Mouse (Mus musculus): ENCODE results near the gene Ddx41.

Gene Ddx41

DNA sequence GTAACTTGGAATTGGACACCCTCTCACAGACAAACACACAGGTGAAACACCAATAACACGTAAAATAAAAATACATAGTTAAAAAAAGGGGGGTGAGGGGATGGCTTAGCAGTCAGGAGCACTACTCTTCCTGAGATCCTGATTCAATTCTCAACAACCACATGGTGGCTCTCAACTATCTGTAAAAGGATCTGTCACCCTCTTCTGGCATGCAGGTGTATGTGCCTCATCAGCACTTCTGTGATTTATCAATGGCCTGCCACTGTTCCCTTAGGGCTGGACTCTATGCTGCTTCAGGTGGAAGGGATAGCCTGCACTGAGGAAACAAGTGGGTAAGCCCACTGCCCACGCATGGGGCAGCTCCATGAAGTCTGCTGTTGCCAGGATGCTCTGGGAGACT is 4.5 kb upstream of the Ddx41 start:
- no peak for DNase-seq (ENCODE audit: low read depth)

DNA sequence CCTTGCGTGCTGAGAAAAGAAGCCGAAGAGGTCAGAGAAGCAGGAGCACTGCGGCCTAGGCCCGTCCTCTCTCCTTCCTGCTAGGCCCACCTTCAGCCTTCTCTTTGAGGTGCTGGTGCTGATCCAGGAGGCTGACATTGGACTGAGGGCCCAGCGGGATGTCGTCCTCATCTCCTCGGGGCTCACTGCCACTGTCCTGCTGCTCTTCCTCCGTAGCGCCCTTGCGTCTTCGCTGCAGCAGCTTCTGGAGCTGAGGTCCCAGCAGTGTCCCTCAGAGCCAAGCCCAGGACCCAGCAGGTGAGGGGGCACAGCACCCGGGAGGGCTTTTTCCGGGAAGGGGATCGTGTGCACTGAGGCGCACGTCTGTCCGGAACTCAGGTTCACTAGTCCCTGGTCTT is 663 bp downstream of the Ddx41 start:
- DNase-seq (ENCODE audit: low read depth) = no peak

- no peak for DNase-seq (ENCODE audit: low read depth)
Observed at GRCm38 (mm10) chr13:55535191-55535590, 1.3 kb downstream of the Ddx41 start.

- DNase-seq (ENCODE audit: low read depth) = no peak
Observed at GRCm38 (mm10) chr13:55529198-55529915, 7.1 kb downstream of the Ddx41 start, which contains the start of gene Dok3. Gene Dok3 (minus strand): TSS chr13:55529296.

DNA sequence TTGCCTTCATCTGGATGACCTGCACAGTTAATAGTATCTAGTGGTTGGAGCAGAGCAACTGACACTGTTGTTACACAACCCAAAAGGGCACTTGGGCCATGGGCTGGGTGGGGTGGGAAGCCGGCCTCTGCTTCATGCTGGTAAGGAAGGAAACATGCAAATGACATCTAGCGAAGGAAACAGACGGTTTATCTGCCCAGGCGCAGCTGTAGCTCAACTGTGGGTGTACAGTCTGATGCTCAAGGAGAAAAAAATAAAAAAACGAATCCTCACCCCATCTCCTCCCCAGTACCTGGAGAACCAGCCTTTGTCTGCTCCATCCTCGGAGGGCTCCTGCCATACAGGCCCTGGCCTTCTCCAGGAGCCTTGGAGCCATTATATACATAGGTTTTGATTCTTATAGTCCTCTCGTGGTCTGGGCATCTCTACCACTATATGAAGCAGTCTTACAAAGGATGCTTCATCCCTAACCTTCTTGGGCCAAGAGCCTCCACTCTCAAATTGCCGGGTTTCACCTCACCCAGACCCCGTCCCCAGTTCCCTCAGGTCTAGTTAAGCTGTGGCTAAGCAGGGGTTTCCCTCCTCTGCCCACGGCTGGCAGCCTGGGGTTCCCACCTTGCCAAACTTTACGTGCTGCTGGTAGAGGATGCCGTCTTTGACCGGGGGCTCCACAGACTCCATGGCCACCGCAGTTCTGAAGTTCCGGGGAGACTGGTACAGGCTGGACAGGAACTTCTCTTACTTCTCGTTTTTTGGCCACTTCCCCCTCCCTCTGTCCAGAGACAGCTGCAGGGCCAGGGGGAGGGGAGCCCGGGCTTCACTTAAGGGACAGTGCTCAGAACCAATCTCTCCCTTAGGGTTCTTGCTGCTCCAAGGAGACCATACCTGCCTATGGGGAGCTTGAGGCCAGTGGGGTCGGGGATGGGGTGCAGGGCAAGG is 8.4 kb downstream of the Ddx41 start:
- DNase-seq (ENCODE audit: low read depth) = peak; percentile 41

DNA sequence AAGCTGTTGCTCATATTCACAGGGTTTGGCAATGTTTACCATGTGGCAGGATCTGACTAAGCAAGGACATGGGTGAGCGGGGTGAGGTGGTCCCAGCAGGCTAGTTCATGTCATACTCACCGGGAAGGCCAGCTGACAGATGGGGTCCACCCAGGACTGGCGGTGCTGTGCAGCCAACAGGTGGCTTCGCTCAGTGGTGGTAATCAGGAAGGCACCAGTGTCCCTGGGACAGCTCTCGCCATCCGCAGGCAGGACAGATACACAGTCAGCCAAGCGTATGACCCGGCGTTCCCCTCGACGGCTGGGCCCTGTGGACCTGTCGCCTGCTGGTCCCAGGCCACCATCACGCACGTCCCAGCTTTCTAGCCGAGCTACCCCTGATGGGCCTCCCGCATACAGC is 9.2 kb downstream of the Ddx41 start:
- no peak for DNase-seq (ENCODE audit: low read depth)

DNA sequence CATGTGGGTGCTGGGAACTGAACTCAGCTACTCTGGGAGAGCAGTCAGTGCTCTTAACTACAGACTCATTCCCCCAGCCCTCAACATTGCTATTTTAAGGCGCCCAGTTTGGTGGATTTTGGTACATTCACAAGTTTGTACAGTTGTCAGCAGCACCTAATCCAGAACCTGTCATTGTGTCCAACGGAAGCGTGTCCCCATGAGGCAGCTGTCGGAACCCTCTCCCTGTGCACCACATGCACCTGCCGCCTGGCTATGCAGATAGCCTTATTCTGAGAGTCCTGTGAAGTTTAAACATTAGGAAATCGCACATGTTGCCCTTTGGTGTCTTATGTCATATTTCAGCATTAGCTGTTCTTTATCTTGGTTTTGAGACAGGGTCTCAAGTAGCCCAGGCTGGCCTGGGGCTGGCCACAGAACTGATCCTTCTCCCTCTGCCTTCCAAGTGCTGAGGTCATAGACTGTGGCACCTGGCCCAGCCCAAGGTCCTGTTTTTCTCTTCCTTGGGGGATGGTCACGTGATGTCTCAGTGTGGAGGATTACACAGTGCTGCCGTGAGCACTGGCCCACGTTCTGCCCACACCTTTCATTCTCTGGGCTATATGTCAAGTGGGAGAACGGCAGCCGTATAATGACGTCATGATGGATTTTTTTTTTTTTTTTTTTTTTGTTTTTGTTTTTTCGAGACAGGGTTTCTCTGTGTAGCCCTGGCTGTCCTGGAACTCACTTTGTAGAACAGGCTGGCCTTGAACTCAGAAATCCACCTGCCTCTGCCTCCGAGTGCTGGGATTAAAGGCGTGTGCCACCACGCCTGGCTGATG is 10.5 kb downstream of the Ddx41 start:
- DNase-seq (ENCODE audit: low read depth) = no peak

DNA sequence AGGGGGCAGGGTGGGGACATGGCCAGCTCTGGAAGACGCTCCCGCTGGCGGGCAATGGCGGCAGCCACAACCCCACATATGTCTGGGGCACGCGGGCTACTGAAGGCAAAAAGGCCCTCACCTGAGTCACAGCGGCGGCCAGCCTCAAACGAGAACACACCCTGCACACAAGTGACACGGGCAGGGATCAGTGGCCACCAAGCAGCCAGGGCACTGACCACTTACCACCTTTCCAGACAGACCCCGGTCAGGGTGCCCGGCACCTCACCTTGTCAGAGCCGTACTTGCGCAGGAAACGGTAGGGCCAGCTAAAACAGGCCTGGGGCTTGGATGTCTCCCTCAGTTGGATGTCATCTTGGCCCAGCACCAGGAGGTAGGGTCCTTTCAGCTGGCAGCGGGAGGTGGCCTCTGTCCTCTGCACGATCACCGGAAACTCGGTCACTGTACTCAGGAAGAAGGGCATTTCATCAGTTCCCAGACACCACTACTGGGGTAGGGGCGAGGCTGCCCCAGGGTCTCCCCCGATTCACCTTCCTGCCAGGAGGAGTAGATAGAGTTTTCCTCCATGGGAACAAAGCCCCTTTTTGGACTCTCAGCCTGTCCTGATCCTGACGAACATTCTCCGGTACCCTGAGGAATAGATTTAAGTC is 12.4 kb downstream of the Ddx41 start:
- DNase-seq (ENCODE audit: low read depth) = no peak

- DNase-seq (ENCODE audit: low read depth) = no peak
Observed at GRCm38 (mm10) chr13:55523278-55523677, 13.2 kb downstream of the Ddx41 start.

- no peak for DNase-seq (ENCODE audit: low read depth)
Observed at GRCm38 (mm10) chr13:55522730-55523129, 13.7 kb downstream of the Ddx41 start.

GRCm38 (mm10) chr13:55519606-55520005 is 16.9 kb downstream of the Ddx41 start:
- no peak for DNase-seq (ENCODE audit: low read depth)

DNA sequence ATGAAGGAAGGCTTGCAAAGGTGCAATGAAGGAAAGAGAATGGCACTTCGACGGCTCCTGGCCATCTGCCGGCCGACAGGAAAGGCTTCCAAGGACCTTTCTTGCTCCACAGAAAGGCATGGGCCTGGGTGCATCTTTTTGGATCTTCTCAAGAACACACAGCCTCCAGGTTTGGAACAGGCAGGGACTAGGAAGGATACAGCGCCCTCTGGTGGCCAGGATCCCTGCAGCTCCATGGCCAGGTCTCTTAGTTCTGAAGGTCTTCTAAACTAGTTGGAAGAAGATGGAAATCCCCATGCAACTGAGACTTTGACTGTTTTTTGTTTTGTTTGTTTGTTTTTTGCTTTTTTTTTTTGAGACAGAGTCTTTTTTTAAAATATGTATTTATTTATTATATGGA is 19.5 kb downstream of the Ddx41 start:
- DNase-seq (ENCODE audit: low read depth) = peak; percentile 75

GRCm38 (mm10) chr13:55513828-55514227 is 22.6 kb downstream of the Ddx41 start:
- no peak for DNase-seq (ENCODE audit: low read depth)

DNA sequence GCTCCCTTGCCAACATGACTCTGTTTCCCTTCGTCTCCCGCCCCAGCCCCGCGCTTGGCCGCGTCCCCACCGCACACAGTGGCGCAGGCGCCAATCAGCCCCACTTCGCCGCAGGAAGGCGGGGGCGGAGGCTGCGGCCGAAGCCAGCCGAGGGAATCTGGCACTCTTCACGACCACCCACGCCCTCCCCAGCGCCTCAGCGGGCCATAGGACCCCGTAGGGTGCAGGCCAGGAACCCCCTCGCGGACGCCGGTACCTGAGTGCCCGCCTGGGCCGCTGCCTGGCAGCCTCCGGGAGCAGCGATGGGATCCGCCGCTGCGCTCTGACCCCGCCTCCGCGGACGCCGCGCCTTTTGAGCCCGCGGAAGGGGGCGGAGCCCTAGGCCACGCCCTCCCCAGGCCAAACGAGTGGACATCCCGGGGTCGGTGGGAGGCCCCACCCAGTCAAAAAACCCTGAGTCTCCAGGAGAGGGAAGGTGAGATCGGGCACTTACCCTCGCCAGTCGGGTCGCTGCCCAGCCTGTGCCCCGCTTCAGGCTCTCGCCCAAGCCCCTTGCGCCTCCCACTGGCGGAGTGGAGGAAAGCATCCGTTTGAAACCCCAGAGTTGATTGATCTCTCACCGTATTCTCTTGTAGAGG is 23.2 kb downstream of the Ddx41 start, which contains the start of gene Pdlim7:
TSS of gene Pdlim7 (minus strand) at position 566 of the 638 bp plus-strand sequence.
- DNase-seq (ENCODE audit: low read depth) = peak; percentile 58

DNA sequence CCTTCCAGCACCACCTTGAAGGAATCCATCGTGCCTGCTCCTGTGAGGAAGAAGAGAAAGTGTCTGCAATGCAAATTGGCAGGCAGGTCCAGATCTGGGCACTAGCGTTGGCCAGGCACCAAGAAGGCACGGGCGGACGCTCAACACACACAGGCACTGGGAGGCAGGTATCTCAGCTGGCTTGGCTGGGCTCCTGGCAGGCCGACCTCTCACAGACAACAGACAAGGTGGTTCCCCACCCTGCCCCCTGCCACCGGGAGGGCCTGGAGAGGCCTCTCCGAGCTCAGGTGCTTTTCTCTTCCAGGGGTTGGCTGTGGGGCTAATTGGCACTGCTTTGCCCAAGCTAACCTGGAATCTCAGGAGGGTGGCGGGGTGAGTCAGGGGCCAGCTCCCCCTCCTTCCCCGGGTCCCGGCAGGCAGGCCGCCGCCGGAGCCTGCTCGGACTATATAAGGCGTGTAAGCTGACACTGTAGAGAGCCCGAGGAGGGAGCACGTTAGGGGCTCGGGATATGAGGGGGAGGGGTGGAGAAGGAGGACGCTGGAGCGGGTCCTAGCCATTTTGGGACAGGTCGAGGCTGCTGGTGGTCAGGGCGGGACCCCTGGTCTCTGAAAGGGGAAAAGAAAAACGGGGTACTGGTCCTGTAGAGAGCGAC is 24.0 kb downstream of the Ddx41 start:
- no peak for DNase-seq (ENCODE audit: low read depth)

GRCm38 (mm10) chr13:55511492-55511861 is 25.0 kb downstream of the Ddx41 start:
- no peak for DNase-seq (ENCODE audit: low read depth)

DNA sequence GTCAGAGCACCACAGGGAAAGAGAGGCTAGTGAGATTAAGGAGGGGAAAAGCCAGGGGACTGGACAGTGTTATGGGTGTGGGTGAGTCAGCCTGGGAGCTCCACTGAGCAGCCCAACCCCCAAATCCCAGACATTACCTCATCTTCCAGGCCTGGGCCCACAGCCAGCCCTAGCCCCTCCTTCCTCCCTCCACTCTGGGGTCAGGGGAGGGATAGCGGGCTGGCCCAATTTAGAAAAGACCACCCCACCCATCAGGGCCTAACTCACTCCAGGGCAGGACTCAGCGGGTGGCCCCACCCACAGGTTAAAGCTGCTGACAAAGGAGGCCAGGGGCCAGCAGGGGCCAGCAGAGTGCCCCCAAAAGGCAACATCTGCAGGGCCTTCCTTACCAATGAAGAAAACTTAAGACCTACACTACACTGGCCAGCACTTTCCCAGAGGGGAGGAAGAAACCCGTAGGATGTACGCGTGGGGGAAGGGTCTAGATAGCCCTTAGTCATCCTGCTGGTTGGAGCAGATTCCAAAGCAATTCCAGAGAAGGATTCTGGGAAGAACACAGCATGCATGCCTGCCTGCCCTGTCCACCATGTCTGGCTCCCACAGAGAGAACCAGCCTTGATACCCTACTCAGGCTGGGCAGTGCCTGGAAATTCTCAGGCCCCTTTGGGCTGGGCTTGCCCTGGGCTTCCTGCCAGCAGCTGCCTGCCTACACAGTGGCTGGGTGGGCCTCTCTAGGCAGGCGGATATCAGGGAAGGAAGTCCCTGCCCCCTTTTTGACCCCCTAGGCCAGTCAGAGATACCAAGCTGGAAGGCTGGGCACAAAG is 25.6 kb downstream of the Ddx41 start:
- DNase-seq (ENCODE audit: low read depth) = no peak

- DNase-seq (ENCODE audit: low read depth) = no peak
Observed at GRCm38 (mm10) chr13:55510332-55510667, 26.2 kb downstream of the Ddx41 start.

DNA sequence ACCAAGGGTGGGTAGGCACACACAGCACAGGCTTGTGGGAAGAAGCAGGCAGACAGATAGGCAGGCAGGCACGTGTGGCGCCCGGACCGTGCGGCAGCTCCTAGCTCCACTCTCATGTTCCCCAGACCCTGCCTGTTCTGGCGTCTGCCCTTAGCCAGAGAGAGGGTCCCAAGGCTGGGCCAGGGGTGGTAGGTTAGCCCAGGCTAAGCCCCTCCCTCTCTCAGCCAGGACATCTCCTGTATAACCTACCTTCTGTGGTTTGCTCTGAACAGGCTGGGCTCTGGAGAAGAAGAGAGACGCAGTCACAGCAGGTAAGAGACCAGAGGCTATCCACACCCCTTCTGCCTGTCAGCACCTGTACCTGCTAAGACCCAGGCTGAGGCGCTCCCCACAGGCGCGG is 27.9 kb downstream of the Ddx41 start:
- DNase-seq (ENCODE audit: low read depth) = no peak

DNA sequence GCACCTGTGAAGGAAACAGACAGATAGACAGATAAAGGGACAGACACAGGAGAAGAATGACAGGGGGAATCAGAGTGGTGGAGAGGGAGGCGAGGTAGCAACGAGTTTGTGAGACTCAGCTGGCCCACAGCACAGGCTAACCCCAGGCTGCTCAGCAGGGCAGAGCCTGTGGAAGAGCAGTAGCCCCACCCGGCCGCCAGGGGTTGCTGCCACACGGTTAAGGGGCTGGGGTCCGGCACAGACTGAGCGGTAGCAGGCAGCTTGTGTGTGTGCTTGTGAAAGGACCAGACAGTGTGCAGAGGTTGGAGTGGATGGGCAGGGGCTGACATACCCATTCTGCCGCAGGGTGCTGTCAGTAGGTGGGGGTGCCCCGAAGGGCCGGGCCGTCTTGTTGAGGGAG is 28.6 kb downstream of the Ddx41 start:
- no peak for DNase-seq (ENCODE audit: low read depth)
